In genomic region chr5:119265149-119265890, GRCm38 (mm10) we compare ENCODE assay signal across 7 mouse cellular contexts.
A peak's percentile ranks its signal among the peaks of the same experiment; 100 is the strongest.
DNase-seq lines count a peak whose midpoint lies in the region; ATAC-seq and TF ChIP-seq lines count a peak whose summit lies in the region.

No protein-coding gene starts in this region.

- no peaks in the 10 kb centered on the region for H3K27me3 ChIP-seq in lung, embryonic 15.5 days
- no peaks in the 10 kb centered on the region for H3K27me3 ChIP-seq in embryonic facial prominence, embryonic 11.5 days (ENCODE audit: control insufficient read depth, insufficient read depth, low read length)
- no peaks in the 10 kb centered on the region for H3K27me3 ChIP-seq in lung, postnatal 0 days (replicated peaks; ENCODE audit: insufficient read depth, low read length)

- peak overlapping the region; percentile 77 for H3K27ac ChIP-seq in lung, embryonic 15.5 days
- no peak overlapping the region for H3K27ac ChIP-seq in embryonic facial prominence, embryonic 11.5 days (replicated peaks; ENCODE audit: low read depth, low read length)
- H3K27ac ChIP-seq in lung, postnatal 0 days (ENCODE audit: low read length), result no peak overlapping the region

- intact Hi-C loops in heart, postnatal 14 days (cut with DNase I), result no loop called here

- 49% methylated on average over 20 of the region's 20 CpGs for WGBS in lung, embryonic 15.5 days
- WGBS in embryonic facial prominence, embryonic 11.5 days, result 68% methylated on average over 20 of the region's 20 CpGs
- 56% methylated on average over 20 of the region's 20 CpGs for WGBS in lung, postnatal 0 days

- H3K9ac ChIP-seq in lung, embryonic 15.5 days, result no peak overlapping the region
- no peak overlapping the region for H3K9ac ChIP-seq in embryonic facial prominence, embryonic 11.5 days (replicated peaks; ENCODE audit: low read length)
- no peak overlapping the region for H3K9ac ChIP-seq in lung, postnatal 0 days (replicated peaks; ENCODE audit: low read depth)

- ATAC-seq in lung, embryonic 15.5 days (ENCODE audit: borderline replicate concordance, extremely low read depth, low FRiP score, low TSS enrichment), result peak; percentile 86; the same call in 1 of the 2 replicates
- no peak for ATAC-seq in embryonic facial prominence, embryonic 11.5 days (replicated peaks; ENCODE audit: insufficient number of reproducible peaks, low FRiP score, low TSS enrichment, low read depth)
- ATAC-seq in lung, postnatal 0 days, result no peak

- no peak overlapping the region for H3K4me3 ChIP-seq in lung, embryonic 15.5 days
- no peak overlapping the region for H3K4me3 ChIP-seq in embryonic facial prominence, embryonic 11.5 days (ENCODE audit: low read depth, low read length)
- no peak overlapping the region for H3K4me3 ChIP-seq in lung, postnatal 0 days (ENCODE audit: low read depth, low read length)

- no peak for TF ChIP-seq EP300 in lung, postnatal 0 days (IDR thresholded peaks at IDR 0.05)

- no peaks in the 10 kb centered on the region for H3K36me3 ChIP-seq in lung, embryonic 15.5 days
- no peaks in the 10 kb centered on the region for H3K36me3 ChIP-seq in embryonic facial prominence, embryonic 11.5 days (replicated peaks; ENCODE audit: control insufficient read depth, insufficient read depth, low read depth, low read length)
- H3K36me3 ChIP-seq in lung, postnatal 0 days (ENCODE audit: insufficient read depth, low read length), result no peaks in the 10 kb centered on the region

- peaks cover 3% of the 10 kb centered on the region; the same call in 1 of the 2 replicates for H3K4me1 ChIP-seq in lung, embryonic 15.5 days
- no peaks in the 10 kb centered on the region for H3K4me1 ChIP-seq in embryonic facial prominence, embryonic 11.5 days (ENCODE audit: control insufficient read depth, insufficient read depth, low read length)
- H3K4me1 ChIP-seq in lung, postnatal 0 days (ENCODE audit: insufficient read depth, low read depth, low read length), result no peaks in the 10 kb centered on the region

- no peak for TF ChIP-seq CTCF in lung, postnatal 0 days (IDR thresholded peaks at IDR 0.05)

- no peaks in the 10 kb centered on the region for H3K9me3 ChIP-seq in lung, embryonic 15.5 days
- no peaks in the 10 kb centered on the region for H3K9me3 ChIP-seq in embryonic facial prominence, embryonic 11.5 days (replicated peaks; ENCODE audit: control insufficient read depth, low read length)
- no peaks in the 10 kb centered on the region for H3K9me3 ChIP-seq in lung, postnatal 0 days (ENCODE audit: low read length)

- DNase-seq in lung, adult 18-20 months, result no peak
- DNase-seq in embryonic facial prominence, embryonic 11.5 days (ENCODE audit: low spot score), result peak; percentile 33
- peak; percentile 31 to 45 for DNase-seq in heart, postnatal 14 days
- DNase-seq in lung, postnatal 0 days (ENCODE audit: low spot score), result peak; percentile 54
- no peak for DNase-seq in B cell, adult 2 months
- DNase-seq in spleen, postnatal 14 days (ENCODE audit: low spot score in 2 of 2), result no peak

- H3K4me2 ChIP-seq in lung, embryonic 15.5 days, result peak overlapping the region; percentile 21
- H3K4me2 ChIP-seq in embryonic facial prominence, embryonic 11.5 days (ENCODE audit: low read depth, low read length), result no peak overlapping the region
- H3K4me2 ChIP-seq in lung, postnatal 0 days (replicated peaks; ENCODE audit: low read depth, low read length), result no peak overlapping the region

Comparison
In these comparisons a context has a peak if more than half of its experiments do, and no peak if none do; other contexts are left out.
1. DNase-seq: peak in embryonic facial prominence, embryonic 11.5 days (single experiment), heart, postnatal 14 days (2 of 2) and lung, postnatal 0 days (single experiment); none in lung, adult 18-20 months (0 of 2), B cell, adult 2 months (0 of 2) and spleen, postnatal 14 days (0 of 2).